Mouse (Mus musculus) cerebellum, postnatal 36 days (tissue): ENCODE data around the gene Gm11099.

Source experiments
- DNase-seq, 2 experiments: peaks; one replicate each; pipeline ENCODE4 v3.0.0; 2021 to 2022; ENCODE audit warnings: mixed read lengths in 2 of 2

Gene Gm11099

DNA sequence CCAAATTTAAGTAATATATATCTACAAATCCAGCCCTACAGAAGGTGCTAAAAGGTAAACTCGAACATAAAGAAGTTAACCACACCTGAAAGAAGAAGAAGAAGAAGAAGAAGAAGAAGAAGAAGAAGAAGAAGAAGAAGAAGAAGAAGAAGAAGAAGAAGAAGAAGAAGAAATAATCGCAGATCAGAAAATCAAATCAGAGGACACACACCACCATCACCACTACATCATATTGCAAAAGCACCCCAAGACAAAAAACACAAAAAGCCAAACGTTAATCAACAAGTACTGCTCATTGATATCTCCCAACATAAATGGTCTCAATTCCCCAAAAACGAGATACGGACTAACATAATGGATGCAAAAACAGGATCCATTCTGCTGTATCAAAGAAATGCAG lies at the start of gene Gm11099:
Gm11099 (plus strand) TSS at position 301 of the 400 bp plus-strand sequence.
- DNase-seq, result no peak

DNA sequence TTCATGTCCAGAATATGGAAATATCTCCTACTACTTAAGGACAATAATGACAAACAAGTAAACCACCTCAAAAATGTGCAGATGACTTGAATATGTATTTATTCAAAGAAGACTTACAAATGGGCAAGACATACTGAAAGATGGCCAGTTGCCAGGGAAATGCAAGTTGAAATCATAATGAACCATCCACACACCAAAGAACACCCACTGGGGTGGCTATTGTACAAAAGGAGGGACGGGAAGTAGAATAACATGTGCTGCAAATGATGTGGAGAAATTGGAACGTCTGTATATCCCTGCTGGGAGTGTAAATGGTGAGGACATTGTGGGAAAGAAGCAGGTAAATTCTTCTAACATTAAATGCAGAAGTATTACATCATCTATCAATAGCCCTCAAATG lies 46.3 kb upstream of the Gm11099 start:
- DNase-seq, result no peak

DNA sequence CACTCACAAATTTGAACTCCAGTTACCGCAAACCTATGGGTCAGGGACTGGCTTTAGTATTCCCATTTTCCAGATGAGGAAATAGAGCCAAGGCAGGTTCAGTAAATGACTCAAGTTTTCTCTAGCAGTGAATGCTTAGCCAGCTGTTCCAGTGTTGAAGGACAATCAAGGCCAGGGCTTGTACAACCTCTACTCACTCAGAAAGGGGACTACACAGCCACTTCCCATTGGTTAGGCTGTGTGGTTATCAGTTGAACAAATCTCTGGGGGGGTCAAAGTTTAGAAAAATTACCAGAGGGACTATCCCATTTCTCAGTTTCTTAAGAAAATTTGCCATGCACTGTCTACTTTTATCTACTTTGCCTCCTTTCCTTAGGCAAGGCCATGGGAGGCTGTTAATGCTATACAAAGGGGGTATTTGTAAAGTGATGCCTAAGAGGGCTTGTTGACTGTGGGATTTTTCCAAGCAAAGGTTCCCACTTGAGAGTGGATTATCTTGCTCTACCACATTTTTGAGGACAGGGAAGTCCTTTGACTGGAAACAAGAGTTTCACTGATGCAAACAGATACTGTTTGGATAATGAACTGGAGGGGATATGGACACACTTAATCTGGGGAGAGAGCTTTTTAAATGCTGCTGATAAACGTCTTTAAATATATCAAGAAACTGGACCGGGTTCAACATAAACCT lies 30.2 kb upstream of the Gm11099 start:
- DNase-seq, result no peak

DNA sequence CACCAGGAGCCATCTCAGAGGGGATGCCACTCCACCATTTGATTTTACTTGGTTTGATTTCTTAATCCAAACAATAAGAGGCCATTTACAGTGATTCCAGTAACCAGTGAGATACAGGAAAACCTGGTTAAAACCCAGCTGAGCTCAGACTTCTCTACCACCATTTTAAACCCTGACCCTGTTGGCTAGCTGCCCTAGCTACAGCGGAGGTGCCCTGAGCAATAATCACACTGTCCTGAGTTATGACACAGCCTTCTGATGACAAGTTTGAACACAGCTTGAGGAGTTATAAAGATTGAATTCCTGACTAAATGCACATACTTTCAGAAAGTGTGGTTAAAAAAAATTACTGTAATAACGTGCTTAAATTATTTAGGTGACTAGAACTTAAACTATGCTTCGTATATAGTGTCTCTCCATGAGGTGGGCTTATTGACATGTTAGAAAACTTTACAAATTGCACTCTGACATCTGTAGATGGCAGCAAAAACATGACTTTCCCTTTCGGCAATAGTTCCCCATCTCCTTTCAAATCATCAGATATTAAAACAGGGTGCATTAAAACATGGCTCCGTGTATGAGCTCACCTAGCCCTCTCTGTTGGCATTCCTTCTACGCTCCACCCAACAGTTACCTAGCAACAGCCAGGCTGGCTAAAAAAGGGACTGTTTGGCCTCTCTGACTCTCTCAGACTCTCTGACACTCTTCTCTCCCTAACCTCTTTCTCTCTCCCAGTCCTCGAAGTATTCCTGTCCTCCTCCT lies 29.1 kb upstream of the Gm11099 start:
- peak in 1 of 2 experiments; percentile 11 for DNase-seq

DNA sequence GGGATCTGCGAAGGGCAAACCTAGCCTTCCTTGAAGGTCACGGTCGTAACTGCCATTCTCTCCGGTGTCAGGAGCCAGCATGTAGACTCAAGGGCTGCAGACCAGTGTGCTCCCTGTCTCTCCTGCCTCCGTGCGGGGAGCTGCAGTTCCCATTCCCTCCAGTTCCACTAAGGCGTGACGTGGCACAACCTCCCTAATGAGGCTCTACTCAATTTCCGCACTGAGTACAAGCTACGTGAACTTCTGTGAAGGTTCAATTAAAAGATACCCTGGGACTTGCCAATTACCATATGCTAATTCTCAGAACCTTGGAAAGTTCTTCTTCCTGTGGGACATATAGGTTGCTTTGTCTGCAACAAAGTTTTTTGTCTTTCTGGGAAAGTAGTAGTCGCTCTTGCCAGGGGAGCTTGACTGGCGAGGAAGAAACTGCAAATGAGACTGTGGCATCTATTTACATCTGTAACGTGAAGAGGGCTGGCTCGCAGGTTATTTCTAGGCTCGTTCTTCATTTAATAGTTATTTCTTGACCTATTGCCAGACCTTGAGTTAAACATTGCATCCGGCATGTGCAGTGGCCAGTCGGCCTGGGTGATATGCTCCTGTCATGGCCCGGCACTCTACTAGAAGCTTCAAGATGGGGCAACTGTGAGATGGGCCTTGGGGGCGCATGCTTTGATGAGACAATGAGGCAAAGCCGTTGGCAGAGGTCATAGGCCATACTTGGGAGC lies 26.8 kb upstream of the Gm11099 start:
- DNase-seq, result no peak

DNA sequence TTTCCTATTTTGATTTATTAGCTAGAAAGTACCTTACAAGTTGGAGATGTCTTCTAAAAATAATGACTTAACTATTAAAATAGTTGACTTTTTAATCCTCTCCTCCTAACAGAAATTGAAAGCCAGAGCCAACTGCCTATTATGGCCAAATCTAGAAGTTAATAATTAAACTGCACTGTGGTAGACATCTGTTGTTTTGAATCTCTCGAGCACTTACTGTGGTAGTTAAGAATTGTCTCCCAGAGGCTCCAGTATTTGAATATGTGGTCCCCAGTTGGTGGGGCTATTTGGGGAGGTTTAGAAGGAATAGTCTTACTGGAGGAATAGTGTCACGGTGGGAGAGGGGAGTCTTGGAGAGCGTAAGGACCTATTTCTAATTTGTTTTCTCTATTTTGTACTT lies 18.2 kb upstream of the Gm11099 start:
- no peak for DNase-seq

DNA sequence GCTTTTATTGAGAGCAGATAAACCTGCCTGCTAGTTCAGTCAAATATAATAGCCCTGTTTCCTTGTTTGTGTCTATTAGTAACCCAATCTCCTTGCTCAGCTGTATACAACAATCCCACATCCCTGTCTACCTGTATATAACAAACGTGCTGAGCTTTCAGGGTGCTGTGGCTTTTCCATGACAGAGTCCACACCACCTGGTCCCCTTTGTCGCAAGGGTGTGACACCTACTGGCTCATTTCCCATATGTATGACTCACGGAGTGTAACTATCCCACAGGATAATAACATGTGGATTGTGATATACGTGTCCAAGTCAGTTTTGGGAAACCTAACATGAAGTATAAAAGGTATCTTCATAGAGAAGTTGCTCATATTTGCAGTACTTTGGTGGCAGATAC lies 16.8 kb upstream of the Gm11099 start:
- DNase-seq, result no peak

DNA sequence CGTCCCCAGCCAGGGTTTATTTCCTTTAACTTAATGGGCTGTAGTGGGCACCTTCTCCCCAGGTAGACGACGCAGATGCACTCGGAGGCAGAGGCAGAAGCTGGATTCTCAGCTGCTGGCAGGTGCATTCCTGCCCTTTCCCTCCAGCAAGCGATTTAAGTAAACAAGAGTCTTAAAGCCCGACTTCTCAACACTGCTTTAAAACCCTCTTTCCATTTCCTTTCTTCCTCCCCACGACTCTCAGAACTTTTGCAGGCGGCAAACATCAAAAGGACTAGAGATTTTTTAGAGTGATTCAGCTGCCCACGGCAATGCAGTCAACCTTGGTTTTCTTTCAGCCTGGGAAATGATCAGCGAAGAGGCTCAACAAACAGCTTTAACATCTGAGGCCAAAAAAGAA lies 14.7 kb upstream of the Gm11099 start:
- no peak for DNase-seq

DNA sequence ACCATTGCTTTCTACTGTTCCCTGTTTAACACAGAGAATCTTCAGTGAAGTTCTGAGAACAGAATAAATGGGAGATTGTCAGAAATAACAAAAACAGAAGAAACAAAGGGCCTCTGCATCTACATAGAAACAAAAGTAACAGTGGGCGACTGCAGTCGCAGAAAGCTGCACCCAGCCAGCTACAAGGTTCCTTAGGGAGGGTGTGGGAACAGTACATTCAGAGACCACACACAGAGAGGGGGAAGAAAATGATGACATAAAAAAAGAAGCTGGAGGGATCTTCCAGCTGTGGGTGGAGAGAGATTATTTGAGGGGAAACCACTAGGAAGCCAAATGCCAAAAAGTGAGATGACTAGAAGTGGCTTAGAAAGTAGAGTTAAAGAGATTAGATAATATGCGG lies 20.6 kb downstream of the Gm11099 start:
- no peak for DNase-seq

DNA sequence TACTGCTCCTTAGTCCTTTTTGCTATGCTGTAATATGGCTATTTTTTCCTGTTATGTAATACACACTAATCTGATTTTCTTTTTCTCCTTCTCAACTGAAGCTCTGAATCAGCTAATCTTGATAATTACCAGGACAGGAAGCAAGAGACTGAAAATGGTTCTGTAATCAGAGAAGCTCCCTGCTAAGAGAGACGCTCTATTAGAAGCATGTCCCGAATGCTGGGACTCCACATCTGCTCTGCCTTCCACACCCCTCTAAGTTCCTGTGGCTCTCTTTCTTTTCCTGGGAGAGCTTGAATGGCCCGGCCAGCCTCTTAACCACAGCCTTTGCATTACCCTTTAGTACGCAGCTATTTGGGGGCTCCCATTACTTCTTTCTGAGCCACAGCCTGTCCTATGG lies 45.8 kb downstream of the Gm11099 start:
- no peak for DNase-seq

DNA sequence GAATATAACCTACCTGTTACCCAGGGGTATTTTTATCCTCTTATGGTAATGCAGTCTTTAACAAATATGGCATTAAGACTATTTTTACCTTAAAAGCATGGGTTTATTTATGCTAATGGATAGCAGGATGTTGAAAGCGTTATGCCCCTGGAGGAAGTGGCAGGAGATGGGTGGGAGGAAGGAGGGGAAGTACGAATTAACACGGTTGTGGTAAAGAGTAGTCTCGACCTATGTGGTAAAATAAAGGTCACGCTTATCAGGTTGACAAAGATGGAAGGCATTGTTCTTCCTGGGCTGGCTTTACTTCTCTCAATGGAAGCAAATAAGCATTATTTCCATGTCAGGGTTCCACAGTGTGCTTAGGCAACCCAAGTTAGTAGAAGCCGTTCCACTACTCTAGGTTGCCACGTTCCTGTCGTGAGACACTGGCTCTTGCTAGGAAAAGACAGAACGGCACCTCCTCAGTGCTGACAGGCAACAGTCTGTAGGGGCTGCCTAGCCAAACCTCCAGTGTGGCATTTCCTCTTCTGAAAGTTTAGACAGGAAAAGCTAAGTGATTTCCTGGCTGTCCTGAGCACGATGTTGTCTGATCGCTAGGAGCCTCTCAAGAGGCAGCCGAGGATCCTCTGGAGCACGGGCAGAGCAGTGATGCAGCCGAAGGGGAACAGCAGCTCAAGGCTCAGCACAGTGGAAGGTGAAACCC lies 47.7 kb downstream of the Gm11099 start:
- peak; percentile 3 for DNase-seq

DNA sequence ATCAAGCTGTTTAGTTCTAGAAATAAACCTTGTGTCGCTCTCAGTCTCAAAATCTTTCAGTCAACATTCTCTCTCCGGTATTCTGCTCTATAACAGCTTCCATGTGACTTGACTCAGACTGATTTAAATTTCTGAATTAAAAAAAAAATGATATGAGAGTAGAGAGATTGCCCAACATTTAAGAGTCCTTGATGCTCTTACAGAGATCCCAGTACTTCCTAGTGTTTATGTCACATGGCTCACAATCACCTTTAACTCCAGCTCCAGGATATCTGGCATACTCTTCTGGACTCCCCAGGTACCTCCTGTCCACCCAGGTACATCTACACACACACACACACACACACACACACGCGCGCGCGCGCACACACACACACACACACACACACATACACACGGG lies 53.1 kb downstream of the Gm11099 start:
- DNase-seq, result no peak

DNA sequence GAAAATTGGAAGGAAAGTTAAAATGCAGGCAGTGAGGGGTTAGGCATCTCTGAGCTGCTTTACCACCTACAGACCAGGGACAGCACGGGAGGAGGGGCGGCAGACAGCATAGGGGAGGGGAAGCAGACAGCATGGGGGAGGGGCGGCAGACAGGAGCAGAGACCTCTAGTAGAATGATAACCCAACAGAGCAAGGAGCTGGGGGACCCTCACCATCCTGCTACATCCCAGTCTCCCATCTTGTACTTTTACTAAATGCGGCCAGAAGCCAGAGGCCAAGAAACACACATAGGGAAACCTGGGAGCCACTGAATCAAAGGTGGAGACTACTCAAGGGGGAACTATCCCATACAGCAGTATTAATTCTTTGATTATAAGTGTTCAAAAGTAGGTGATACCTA lies 59.1 kb downstream of the Gm11099 start:
- no peak for DNase-seq

DNA sequence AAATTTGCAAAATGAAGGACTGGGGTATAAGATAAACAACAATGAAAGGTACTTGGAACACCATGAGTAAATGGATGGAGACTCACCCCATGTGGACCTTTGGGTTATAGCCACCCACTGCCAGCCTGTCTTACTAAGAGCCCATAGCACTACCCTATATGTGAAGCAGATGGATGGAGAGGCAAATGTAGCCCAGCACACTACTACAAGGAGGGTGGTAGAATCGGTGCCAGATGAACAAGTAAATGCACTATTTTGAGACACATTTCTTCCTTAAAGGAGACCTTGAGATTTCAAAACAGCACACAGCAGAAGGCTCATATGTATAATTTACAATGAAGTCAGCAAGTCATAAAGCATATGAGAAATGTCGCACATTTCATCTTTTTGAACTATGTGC lies 66.3 kb downstream of the Gm11099 start:
- no peak for DNase-seq

DNA sequence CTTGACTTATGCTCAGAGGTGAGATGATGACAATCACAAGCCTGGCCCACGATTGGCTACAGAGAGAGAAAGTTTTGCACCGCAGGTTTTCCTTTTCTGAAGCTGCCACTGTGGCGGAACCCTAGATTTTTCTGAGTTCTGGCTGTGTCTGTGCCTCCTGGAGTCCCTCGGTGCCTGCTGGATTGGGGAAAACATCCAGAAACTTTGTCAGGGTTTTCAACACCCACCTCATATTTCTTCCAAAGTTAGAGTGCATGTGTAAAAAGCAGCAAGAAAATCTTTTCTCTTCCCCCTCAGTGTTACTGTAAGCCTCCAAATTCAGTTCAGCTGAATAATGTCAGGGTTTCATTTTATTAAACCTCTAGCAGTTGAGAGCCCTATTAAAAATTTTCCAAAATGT lies 82.1 kb downstream of the Gm11099 start:
- no peak for DNase-seq

DNA sequence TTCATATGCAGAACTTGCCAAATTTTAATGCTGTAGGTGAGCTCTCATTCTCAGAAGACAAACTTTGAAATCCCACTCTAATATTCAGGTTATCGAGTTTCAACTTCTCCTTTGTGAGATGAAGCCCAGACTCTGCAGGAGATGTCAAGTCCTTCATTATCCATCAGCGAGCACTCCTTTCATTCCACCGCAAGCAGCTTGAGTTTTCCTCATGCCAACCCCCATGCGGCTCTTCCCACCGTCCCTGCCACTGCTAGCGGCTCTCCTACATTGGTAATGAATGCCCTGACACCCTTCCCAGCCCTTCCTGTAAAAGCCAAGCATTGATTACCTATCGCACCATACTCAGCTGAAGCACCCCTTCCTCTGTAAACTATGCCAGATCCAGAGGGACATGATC lies 89.6 kb downstream of the Gm11099 start:
- no peak for DNase-seq

DNA sequence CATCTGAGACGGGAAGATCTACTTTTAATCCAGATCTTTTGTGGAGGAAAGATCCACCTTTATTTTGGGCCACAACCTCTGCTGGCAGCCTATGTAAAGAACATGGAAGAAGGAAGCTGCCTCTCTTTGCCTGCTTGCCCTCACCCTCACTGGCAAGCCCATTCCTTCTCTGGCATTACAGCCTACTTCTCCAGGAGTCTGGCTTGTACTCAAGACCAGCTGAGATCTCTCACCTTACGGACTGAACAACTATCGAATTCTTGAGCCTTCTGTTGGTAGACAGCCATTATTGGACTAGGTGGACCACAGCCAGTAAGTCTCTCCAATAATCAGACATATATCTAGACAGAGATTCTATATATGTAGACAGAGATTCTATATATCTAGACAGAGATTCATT lies 92.9 kb downstream of the Gm11099 start:
- no peak for DNase-seq

DNA sequence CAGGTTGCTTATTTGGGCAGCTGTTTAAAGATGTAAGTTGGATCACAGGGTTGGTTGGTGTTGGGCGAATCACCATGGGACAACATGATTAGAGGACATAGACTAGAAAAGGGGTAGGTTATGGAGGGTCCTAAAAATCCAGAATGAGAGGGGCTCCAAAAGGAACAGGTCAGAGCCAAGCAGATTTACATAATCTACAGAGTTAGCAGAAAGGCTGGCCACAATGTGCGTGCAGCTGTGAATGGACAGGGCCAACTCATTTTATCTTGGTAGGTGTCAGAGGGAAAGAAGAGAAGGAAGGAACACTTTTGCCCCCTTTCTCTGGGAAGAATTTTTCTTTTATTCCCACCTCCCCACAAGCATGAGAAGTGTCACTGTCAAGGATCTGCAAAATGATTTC lies 97.1 kb downstream of the Gm11099 start:
- no peak for DNase-seq

DNA sequence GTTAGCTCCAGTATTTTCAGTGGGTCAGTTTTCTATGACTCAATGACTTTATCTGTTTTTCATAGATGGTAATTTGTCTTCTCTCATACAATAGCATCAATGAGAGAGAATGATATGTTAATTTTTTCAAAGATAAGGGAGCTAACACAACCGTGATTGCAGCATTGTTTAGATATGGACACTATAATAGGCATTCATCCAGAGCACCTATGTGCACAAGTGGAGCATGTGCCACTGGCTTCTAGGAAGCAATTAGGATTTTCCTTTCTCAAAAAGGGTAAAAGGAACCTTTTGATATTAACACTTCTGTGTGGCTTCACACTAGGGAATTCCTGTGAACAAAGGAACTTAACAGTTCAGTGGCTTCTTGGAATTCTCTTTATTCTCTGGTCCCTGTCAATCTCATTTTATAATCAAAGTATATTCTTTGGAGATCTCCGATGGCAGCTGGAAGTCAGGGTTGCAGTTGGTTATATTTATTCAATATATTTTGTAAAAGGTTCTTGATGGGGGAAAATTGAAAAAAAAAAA lies 97.6 kb downstream of the Gm11099 start:
- no peak for DNase-seq
